Mouse (Mus musculus) gastrocnemius, postnatal 14 days (tissue): ENCODE results near the gene Iffo1. TPM values are rescaled to one million over a fixed set of nuclear protein-coding genes. Genes with fewer than 3 reads are reported as not detected.

Source experiments
- DNase-seq: peaks from one replicate; pipeline ENCODE4 v3.0.0; 2021; ENCODE audit warnings: mixed read lengths
- intact Hi-C: fragments of 180-260 bp; cut with DNase I; formaldehyde crosslinking; loops from one replicate; pipeline ENCODE4 v1.15.1; 2025; ENCODE audit warnings: low total_unique reads
- total RNA-seq, 2 experiments: library from RNA; stranded (reverse); gene quantifications; 2 replicates each; pipeline ENCODE4 v1.2.3; 2021

Iffo1 gene
- total RNA-seq, 2 experiments from 2014 or later, result 24.0 to 28.7 TPM

DNA sequence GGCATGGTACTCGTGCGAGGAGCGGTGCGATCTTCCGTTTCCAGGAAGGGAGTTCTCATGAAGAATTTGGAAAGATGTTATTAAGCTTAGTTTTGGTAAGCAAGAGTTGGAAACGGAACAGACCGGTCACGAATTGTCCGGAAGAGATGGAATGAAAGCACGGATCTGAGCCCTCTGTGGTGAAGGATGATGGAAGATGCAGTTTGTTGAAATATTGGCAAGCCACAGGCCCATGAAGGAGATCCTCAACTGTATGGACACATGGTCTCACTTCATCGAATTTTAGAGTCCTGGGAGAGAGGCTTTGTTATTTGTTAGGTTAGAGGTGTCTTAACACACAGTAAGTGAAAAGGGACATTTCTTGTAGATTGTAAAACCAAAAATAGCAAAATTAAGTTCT is 12.6 kb upstream of the Iffo1 start:
- DNase-seq, result no peak
- intact Hi-C loops, result no loop called here

DNA sequence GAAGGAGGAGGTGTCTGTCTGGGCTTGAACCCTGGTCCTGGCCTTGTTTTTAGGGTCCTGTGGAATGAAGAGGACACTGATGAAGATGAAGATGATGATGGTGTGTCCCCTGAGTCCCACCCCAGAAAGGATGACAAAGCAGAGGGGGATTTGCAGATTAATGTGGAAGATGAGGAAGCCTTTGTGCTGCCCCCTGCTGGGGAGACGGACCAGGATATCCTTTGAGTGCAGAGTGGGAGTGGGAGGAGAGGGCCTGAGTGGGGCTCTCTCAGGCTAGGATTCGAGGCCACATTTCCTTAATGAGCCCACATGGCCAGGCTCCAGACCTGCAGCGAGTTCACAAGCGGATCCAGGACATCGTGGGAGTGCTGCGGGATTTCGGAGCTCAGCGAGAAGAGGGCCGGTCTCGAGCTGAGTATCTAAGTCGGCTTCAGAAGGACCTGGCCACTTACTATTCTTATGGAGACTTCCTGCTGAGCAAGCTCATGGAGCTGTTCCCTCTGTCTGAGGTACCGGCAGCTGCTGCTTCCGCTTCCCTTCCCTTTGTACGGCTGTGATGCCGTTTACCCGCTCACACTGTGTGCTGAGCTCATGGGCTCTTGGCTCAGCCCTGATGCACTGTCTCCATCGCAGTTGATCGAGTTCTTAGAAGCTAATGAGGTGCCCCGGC is 7.9 kb upstream of the Iffo1 start:
- no peak for DNase-seq
- intact Hi-C loops, result loop anchor here (5.0 kb wide), 1 partner anchor 35 kb away; no protein-coding TSS in a partner anchor

DNA sequence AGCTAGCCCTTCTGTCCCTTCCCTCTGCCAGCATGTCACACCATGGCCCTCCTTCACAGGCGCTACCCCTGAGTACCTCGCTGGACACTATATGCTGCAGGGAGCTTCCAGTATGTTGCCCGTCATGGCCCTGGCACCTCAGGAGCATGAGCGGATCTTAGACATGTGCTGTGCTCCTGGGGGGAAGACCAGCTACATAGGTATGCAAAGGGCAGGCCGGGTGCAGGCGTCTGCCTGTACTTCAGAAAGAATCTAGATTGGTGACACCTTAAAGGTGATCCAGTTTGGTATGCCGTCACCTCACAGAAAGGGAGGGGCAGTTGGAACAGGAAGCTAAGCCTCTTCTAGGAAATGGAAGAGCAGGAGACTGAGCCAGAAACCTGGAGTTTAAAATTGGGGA is 5.3 kb upstream of the Iffo1 start:
- DNase-seq, result no peak
- intact Hi-C loops, result loop anchor here (5.0 kb wide), 1 partner anchor 37 kb away; no protein-coding TSS in a partner anchor

DNA sequence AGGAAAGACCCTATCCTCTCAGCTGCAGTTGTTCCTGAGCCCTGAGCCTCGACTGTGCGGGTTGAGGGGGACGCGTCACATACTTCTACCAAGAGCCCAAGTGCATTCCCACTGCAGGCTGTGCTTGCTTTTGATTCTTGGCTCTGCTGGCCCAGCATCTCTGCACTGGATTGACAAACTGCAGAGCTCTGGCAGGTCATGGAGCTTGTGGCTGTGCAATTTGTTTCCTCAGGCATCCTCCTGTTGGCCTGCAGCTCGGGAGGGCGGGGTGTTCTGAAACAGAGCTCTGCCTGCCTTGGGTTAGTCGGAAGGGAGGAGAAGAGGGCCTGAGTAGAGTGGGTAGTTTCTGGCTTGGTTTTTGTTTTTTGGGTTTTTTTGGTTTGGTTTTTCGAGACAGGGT is 2.6 kb upstream of the Iffo1 start:
- intact Hi-C loops, result no loop called here
- no peak for DNase-seq

DNA sequence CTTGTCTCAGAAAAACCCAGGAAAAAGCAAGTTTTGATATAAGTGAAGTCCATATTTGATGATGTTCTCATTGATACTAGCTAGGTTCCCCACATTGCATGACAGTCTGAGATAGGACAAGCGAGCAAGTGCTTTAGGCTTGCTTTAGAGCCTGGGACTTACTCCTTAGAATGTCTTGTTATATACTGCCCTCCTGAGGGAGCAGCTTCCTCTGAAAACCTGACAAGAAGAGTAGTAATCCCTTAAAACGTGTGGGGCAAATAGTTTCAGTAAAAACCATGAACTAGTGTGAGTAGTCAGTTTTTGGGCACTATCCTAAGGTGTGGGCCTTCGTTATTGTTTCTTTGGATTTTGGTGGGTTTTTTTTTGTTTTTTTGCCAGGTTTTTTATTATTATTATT is 1.9 kb upstream of the Iffo1 start:
- no peak for DNase-seq
- intact Hi-C loops, result no loop called here

DNA sequence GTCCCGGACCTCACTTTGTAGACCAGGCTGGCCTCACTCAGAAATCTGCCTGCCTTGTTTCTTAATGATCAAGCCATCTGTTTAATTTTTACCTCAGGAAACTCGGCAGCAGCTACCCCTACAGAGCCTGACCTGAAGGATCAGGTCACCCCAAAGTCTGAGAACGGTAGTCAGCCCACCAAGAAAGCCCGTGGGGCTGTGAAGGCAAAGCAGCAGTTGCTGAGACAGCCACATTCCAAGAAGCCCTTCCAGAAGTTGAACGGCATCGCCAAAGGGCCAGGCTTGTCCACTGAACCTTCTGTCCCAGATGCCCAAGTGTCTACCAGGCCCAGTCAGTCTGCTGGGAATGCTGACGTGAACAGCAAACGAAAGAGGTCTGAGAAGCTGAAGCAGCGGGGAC is 1.1 kb upstream of the Iffo1 start:
- intact Hi-C loops, result no loop called here
- DNase-seq, result no peak

DNA sequence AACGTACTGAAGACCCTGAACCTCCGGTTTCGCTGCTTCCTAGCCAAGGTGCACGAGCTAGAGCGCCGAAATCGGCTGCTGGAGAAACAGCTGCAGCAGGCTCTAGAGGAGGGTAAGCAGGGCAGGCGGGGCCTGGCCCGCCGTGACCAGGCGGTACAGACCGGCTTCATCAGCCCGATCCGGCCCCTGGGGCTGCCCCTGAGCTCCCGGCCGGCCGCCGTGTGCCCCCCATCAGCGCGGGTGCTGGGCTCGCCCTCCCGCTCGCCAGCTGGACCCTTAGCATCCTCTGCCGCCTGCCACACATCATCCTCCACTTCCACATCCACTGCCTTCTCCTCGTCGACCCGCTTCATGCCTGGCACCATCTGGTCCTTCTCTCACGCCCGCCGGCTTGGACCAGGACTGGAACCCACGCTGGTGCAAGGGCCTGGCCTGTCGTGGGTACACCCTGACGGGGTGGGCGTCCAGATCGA is 474 bp downstream of the Iffo1 start:
- intact Hi-C loops, result no loop called here
- DNase-seq, result peak; percentile 32

DNA sequence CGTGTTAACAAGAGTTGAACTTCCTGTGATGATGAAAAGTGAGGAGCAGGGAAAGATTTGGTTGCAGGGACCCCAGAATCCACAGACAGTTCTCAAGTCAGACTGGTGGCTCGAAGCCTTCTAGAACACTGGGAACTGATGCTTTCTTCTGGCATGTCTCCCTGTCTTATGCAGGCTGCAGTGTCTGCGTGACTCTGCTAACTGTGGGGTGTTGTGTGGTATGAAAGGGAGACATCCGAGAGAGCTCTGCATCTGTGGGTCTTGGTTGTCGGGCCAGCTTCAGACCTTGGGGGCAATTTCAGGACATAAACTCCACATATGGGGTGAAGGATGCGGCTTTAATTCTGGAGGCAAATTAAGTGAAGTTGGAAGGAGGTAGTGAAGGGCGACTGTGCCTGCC is 1.1 kb downstream of the Iffo1 start:
- intact Hi-C loops, result no loop called here
- no peak for DNase-seq

DNA sequence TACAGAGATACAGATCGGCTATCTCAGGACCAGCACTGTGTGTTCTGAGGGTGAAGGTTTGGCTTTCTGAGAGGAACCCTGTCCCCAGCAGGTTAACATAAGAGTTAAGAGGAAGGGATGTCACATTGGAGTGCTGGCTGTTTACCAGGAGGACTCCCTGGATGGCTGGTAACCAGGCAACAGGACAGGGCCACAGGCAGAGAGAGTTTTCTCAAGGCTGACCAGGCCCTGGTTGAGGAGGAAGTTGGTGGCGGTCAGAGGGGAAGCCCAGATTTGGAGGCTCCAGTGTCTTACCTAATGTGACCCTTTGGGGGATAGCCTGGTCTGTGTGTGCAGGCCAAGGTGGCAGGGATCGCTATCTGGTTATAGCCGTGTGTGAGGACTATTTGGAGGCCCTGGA is 1.8 kb downstream of the Iffo1 start:
- DNase-seq, result peak; percentile 55
- intact Hi-C loops, result no loop called here

DNA sequence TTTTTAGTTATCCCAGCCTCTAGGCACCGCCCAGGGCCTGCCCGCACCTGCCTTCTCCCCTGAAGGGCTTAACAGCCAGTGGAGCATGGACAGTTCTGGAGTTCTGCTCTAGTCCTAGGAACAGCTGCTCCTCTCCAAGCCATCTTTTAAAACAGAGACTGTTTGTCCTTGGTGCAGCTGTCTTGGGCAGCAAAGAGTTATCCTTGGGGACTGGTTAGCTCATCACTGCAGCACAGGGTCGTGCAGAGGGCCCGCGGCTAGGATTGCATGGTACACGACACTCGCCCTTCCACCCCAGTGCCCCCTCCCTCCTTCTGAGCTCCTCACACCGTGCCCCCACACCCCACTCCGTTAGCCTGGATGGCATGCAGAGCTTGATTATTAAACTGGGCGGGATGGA is 2.3 kb downstream of the Iffo1 start:
- intact Hi-C loops, result no loop called here
- peak; percentile 47 for DNase-seq

DNA sequence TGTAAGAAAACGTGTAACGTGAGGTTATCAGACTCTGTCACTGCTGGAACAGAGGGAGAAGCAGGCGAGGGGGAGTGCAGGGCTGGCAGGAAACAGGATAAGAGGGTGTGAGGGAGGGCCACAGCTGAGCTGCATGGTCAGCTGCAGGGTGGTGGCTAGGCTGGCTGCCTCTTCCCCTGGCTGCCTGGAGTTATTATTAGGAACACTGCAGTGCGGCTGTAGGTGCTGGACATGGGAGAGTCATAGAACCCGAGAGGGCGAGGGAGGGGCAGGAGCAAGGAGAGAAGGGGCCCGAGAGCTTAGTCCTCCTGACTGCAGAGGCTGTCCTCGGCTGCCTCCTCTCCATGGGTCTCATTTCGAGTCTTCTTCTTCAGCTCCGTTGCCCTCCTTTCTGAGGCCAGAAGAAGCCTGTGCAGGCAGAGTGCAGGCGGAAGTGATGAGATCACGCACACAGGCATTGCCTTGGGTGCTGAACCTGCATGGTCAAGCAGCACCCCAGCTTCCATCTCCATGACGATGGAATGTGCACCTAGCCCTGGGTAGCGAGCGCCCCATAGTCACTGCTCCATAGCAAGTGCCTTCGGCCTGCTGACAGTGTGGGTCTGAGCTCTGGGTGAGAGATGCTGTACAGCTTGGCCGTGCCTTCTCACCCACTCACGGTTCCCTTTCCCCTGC is 3.3 kb downstream of the Iffo1 start:
- peak; percentile 80 for DNase-seq
- intact Hi-C loops, result no loop called here

DNA sequence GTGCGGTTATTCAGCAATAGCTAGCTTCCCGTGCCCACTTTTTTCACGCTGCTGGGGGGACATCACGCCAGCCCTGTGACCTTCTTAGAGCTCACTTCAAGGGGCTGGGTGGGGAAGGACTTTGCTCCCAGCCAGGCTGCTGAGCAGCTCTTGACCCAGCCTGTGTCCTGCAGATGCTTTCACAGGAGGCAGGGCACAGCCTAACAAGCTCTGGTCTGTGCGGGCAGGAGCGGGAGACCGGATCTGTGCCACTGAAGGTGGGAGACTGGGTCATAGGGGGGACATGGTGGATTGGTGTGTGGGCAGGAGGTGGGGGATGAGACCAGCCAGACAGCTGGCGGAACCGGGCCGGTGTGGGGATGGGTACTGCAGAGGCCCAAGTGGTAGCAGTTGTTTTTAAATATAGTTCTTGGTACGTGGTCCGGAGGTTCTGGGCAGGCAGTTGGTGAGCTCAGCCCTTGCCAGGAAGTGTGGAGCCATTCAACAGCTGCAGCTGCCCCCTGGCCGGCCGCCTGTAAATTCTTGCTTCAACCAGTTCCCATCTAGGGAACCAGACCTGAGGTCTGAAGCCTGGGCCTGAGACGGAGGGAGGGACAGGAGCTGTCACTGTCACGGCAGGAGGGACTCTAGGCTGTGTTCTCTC is 4.0 kb downstream of the Iffo1 start:
- intact Hi-C loops, result no loop called here
- DNase-seq, result peak; percentile 91

DNA sequence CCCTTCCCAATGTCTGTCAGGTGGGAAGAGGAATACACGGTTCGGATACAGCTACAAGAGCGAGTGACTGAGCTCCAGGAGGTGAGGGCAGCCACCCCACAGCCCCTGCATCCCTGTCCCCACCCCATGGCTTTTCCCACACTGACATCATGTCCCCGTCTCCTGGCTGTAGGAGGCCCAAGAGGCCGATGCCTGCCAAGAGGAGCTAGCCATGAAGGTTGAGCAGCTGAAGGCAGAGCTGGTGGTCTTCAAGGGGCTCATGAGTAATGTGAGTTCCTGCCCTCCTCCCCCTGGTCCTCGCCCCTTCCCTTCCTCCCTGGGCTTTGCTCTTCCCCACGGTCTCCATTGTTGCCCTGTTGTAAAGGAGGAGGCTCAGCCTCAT is 4.5 kb downstream of the Iffo1 start:
- no peak for DNase-seq
- intact Hi-C loops, result no loop called here

DNA sequence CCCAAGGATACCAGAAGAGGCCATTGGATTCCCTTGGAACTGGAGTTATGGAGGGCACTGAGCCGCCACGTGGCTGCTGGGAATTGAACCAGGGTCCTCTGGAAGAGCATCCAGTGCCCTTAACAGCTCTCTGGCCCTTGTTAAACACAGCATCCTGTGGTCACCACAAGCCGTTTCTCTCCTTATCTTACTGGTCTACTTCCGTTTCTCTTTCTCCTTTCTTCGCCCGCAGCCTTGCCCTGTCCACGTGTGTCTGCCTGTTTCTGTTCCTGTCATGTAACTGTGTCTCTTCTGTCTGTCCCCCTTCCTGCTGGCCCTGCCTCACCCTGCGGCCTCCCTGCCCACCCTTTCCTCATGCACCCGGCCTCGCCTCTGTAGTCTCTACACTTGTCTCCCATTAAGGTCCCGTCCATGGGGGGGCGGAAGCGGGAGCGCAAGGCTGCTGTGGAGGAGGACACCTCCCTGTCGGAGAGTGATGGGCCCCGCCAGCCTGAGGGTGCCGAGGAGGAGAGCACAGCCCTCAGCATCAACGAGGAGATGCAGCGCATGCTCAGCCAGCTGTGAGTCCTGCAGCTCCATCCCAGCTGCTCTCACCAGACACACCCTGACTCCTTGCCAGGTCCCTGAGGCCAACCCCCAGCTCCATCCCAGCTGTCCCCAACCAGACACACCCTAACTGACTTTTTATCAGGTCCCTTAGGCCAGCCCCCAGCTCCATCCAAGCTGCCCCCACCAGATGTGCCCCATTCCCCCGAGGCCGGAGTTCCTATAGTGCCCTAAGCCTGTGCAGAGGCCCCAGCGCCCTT is 7.4 kb downstream of the Iffo1 start:
- intact Hi-C loops, result no loop called here

DNA sequence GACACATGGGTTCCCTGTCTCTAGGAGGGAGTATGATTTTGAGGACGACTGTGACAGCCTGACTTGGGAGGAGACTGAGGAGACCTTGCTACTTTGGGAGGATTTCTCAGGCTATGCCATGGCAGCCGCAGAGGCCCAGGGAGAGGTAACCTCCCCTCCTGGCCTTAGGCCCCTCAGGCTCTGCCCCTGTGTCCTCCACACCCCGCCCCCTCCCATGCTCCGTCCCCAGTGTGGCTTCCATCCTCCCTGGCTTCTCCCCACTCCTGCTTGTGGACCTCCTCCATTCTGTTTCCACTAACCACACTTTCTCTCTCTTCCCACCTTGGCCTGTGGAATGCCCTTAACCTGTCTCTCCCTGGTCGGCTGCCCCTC is 8.0 kb downstream of the Iffo1 start:
- intact Hi-C loops, result no loop called here
- DNase-seq, result no peak

More for the DNA sequence above, 7.4 kb downstream of the Iffo1 start:
- peak; percentile 87 for DNase-seq

DNA sequence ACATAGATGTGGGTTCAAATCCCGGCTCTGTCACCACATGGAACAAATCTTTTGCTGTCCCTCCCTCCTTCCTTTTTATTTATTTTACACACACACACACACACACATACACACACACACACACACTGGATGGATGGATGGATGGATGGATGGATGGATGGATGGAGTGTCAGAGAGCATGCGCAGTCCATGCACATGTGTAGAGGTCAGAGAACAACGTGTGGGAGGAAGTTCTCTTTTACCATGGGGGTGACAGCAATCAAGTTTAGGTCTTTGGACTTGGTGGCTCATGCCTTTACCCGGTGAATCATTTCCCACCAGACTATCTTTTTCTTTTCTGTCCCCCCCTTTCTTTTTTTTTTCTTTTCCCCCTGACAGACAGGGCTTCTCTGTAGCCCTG is 8.6 kb downstream of the Iffo1 start:
- intact Hi-C loops, result no loop called here
- no peak for DNase-seq

DNA sequence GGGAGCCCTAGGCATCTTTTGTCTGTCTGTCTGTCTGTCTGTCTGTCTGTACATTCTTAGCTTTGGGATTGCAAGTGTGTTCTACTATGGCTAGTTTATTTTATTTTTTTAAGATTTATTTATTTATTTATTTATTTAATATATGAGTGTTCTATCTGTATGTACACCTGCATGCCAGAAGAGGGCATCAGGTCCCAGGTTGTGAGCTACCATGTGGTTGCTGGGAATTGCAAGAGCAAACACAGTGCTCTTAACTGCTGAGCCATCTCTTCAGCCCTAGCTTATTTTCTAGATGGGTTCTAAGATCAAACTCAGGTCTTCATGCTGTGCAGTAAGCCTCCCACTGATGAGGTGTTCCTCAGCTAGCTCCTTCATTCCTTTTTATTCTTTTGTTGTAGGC is 9.5 kb downstream of the Iffo1 start:
- intact Hi-C loops, result no loop called here
- DNase-seq, result no peak

DNA sequence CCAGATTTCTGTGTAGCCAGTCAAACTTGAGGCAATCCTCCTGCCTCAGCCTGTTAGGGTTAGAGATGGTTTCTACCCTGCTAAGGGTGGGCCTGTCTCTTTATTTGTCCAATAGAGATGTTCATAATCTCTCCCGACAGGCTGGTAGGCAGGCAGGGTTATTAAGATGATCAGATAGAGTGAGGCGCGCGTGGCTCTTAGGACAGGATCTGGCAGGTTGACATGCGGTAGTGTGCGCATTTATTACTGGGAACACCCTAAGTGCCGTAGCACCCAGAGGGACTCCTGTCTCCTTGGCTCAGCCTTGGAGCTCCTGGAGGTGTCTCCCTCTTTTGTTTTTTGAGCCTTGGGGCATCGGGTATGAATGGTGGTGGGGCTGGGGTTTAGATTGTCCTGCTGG is 10.2 kb downstream of the Iffo1 start:
- intact Hi-C loops, result no loop called here
- DNase-seq, result no peak

DNA sequence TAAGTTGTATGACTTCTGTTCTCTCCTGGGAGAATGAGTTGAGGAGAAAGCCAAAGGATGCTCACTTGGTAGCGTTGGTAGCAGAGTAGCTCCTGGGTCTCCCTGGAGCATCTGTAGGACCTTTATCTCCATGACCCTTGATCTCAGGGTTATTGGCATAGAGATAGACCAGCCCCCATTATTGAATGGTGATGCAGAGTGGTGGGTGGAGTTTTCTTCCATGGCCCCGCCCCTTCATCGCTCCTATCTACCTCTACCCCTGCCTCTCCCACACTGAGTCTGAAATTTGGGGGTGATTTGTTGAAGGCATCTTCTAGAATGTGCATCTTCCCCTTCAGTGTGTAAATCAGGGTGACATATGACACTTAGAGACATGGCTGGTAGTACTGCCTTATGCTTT is 11.4 kb downstream of the Iffo1 start:
- intact Hi-C loops, result no loop called here
- DNase-seq, result no peak

DNA sequence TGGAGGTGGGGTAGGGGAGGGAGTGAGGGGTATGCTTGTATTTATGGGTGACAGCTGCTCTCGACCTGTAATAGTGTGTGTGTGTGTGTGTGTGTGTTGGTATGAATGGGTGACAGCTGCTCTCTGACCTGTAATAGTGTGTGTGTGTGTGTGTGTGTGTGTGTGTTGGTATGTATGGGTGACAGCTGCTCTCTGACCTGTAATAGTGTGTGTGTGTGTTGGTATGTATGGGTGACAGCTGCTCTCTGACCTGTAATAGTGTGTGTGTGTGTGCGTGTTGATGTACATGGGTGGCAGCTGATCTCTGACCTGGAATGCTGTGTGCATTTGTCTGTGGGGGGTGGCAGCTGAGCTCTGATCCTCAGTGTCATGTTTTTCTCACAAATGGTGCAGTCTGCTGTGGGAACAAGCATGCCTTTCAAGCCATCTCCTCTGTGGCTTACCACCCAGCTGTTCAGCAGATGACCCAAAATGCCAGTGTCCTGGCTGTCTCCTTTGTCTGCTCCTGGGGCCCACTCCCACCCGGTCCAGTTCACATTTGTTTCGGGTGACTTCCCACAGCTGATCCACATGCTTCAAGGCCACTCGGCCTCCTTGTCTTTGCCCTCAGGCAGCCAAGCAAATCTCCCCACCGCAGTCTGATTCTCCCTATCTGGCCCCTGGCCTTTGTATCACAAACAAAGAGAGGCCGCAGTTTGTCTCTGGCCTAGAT is 12.0 kb downstream of the Iffo1 start:
- intact Hi-C loops, result no loop called here
- no peak for DNase-seq
